Mouse (Mus musculus): ENCODE measurements around the gene Gzf1.

- no peak for TF ChIP-seq EP300 (IDR thresholded peaks at IDR 0.05)
- no peak for TF ChIP-seq CTCF (IDR thresholded peaks at IDR 0.05)
Measured at GRCm38 (mm10) chr2:148689444-148690140, 8.8 kb downstream of the Gzf1 start.
